Mouse (Mus musculus): ENCODE measurements at regions not wholly inside any gene's neighbourhood (a gene's known extent, or its start where the extent isn't known, plus 50 kb on each side); places are given as distances from the start of the nearest gene placed in this dataset.

- no peak for DNase-seq
- intact Hi-C loops (cut with DNase I) = no loop called here
Measured at GRCm38 (mm10) chr13:54315333-54315732, 55.8 kb upstream of the Cplx2 start.

GRCm38 (mm10) chr13:54316907-54317306, 54.2 kb upstream of the Cplx2 start:
- intact Hi-C loops (cut with DNase I) = no loop called here
- DNase-seq = no peak

GRCm38 (mm10) chr13:54318161-54318560, 53.0 kb upstream of the Cplx2 start:
- no peak for DNase-seq
- intact Hi-C loops (cut with DNase I) = no loop called here

- no peak for DNase-seq
- intact Hi-C loops (cut with DNase I) = no loop called here
Measured at GRCm38 (mm10) chr13:54318601-54319000, 52.5 kb upstream of the Cplx2 start.

- intact Hi-C loops (cut with DNase I) = loop anchor here (1.0 to 5.0 kb wide), 3 partner anchors 38 to 73 kb away; partner anchors contain the start of gene Cplx2
- no peak for DNase-seq
Measured at GRCm38 (mm10) chr13:54320212-54320611, 50.9 kb upstream of the Cplx2 start.

GRCm38 (mm10) chr13:54321011-54321410, 50.1 kb upstream of the Cplx2 start:
- intact Hi-C loops (cut with DNase I) = loop anchor here (5.0 kb wide), 2 partner anchors 39 to 51 kb away; partner anchors contain the start of gene Cplx2
- no peak for DNase-seq
